Mouse (Mus musculus): ENCODE data around the gene Farsa. TPM values are rescaled to one million over a fixed set of nuclear protein-coding genes. Genes with fewer than 3 reads are reported as not detected.

Farsa gene
- total RNA-seq, 2 experiments from 2014 or later: 29.7 to 31.4 TPM

DNA sequence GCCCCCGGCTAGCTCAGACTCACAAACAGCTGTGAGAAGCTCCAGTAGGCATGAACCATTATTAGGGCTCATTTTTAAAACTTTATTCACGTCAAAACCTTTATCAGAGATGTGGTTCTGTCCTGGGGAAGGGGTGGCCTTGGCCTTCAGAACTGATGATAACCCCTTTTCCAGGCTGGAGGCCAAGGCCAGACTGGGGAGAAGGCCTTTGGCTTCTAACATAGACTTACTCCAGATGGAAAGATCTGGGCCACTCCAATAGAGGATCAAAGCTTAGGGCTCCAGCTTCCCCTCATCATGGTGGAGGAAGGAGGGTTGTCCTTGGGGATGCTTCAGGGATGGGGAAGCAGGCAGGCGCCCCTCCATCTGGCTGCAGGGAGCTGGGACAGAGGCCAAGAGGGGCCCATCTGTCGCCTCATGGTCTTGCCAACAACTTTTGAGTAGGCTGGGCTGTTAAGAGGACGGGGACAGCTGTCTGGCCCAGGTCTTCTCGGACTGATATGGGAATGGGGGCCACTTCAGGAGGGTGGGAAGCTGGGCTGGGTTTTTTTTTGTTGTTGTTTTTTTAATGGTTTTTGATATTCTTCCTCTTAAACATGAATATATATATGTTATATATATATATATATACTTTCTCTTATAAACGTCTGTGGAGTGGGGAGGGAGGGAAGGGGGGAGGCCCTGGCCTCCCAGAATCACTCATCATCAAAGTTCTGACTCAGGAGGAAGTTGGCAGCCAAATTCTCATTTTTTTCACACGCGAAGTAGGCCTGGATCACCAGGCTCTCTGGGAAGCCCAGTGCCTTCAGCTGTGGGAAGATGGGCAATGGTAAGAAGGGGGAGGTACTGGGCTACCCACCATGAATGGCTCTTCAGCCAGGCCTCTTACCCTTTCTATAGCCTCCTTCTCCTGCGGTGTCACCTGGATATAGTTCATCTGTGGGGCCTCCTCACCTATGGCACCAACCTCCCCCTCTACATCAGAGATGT is 21.6 kb upstream of the Farsa start:
- peak; percentile 60 for DNase-seq

DNA sequence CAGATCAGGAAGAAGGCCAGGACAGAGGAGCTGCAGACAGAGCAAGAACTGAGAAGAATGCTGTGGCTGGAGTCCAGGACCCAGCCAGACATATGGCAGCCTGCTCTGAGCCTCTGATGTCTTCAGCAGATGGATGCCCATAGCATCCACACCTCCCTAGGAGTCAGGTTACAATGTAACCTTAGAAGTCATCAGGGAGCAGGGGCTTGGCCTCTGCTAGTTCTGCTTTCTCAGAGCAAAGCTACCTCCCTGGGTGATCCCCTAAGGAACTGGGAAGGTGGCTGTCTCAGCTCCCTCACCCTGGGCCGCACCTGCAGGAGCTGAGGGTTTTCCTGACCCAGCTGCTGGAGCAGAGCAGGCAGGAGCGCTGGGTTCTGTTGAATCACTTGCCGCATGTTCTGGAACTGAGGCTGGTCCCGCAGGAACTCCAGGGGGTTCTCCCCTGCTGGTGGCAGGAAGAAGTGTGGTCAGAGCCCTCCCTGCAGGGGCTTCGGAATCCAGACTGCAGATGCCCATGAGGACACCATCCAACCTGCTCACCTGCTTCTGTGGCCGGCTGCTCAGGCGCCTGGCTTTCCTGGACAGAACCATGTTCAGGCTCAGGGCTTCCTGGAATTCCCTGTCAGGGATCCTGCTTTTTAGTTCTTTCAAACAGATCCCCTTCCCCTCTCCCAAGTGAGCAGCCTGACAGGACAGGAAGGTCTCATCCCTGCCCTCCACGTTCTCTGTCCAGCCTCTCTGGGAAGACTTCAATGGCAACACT is 19.5 kb upstream of the Farsa start:
- no peak for DNase-seq

- no peak for DNase-seq
Observed at GRCm38 (mm10) chr8:84837912-84838470, 18.8 kb upstream of the Farsa start.

- no peak for DNase-seq
Observed at GRCm38 (mm10) chr8:84838513-84838912, 18.3 kb upstream of the Farsa start.

- no peak for DNase-seq
Observed at GRCm38 (mm10) chr8:84839411-84839810, 17.4 kb upstream of the Farsa start.

GRCm38 (mm10) chr8:84839875-84840247 is 16.9 kb upstream of the Farsa start:
- no peak for DNase-seq

- DNase-seq: peak; percentile 86
Observed at GRCm38 (mm10) chr8:84840248-84840999, 16.4 kb upstream of the Farsa start, which contains the start of gene Rad23a. Gene Rad23a (minus strand): TSS chr8:84840665.

GRCm38 (mm10) chr8:84841514-84841913 is 15.3 kb upstream of the Farsa start:
- DNase-seq: no peak

DNA sequence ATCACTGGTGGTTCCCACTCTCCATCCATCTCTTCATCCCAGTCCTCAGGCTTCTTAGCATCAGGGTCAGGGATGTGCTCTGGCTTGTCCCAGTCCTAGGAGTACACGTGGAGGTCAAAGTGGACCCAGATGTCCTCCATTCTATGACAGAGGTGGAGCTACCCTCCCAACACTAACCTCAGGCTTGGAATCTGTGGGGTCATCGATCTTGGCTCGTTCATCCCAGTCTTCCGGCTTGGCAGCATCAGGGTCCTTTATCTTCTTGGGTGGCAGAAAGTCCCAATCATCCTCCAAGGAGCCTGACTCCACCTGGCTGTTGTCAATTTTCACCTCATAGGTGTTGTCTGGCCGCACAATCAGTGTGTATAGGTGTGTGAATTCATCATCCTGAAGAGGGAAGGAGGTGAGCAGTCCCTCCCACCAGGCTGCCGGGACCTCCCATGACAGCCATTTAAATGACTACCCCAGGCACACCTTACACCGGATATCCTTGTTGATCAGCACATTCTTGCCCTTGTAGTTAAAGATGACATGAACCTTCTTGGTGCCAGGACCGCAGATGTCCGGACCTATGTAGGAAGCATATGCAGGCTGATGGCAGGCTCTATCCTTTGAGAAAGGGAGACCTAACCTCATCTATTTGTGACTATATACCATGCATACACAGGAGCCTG is 12.3 kb upstream of the Farsa start:
- no peak for DNase-seq

- DNase-seq: no peak
Observed at GRCm38 (mm10) chr8:84845355-84846093, 11.3 kb upstream of the Farsa start.

DNA sequence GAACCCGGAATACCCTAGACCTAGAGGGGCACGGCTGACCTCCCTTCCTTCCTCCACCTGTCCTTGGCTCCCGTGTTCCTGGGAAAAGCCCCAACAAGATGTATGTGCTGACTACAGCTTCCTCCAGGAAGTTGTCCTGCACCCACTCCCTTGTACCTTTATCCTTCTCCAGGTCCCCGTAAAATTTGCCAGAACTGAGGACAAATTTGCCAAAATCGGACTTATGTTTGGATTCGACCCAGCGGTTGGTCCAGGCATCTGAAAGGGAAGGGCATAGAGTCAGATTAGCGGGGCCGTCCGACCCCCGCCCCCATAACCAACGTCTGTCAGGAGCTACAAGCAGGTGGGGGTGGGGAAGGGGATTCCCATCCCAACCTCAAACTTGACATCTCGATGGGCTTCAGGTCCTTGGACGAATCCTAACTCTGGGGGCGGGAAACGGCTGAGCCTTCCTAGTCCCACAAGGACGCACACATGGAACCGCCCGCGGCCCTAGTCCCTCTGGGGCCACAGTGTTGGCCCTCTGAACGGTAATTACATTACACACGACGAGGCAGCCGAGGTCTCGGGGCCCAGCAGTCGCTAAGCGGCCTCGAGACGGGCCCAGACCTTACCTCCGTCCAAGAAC is 10.6 kb upstream of the Farsa start:
- DNase-seq: no peak

DNA sequence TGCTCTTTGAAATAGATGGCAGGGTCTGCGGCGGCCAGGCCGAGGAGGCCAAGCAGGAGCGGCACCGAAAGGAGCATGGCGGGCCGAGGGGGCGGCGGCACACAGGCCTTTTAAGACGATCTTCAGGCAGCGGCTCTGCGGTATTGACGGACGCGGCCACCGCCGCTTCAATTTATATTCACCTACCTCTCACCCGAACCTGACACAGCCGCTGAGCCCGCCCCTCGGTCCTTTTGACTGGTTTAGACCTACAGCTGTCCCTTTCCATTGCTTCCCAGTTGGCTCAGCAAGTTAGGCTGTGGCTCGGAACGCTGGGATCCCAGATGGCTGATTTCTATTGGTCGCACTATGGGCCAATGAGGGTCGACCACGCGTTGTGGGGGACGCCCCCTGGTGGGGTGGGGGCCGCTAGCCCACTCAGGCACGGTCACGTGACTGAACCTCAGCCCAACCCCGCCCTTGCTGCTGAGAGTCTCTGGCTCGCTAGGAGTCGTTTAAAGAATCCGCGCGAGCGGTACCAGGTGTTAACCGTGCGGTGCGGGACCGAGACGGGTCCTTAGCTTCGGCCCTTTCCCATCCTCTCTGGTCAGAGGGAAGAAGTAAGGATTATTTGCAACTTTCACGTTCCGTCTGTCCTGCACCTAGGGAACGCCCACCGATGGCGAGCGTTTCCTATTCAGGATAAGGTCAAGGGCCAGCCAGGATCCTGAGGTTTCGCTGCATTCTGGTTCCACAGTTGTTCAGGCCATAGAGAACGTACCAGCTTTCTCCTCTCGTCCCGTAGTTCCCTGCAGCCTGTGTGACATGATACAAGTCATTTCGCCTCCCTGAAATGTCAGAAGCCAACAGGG is 9.8 kb upstream of the Farsa start, which contains the start of gene Calr:
Calr (minus strand) TSS at position 213 of the 851 bp plus-strand sequence.
- DNase-seq: peak; percentile 97

- no peak for DNase-seq
Observed at GRCm38 (mm10) chr8:84847684-84848435, 8.9 kb upstream of the Farsa start.

GRCm38 (mm10) chr8:84856434-84856833 is 355 bp upstream of the Farsa start:
- DNase-seq: no peak

DNA sequence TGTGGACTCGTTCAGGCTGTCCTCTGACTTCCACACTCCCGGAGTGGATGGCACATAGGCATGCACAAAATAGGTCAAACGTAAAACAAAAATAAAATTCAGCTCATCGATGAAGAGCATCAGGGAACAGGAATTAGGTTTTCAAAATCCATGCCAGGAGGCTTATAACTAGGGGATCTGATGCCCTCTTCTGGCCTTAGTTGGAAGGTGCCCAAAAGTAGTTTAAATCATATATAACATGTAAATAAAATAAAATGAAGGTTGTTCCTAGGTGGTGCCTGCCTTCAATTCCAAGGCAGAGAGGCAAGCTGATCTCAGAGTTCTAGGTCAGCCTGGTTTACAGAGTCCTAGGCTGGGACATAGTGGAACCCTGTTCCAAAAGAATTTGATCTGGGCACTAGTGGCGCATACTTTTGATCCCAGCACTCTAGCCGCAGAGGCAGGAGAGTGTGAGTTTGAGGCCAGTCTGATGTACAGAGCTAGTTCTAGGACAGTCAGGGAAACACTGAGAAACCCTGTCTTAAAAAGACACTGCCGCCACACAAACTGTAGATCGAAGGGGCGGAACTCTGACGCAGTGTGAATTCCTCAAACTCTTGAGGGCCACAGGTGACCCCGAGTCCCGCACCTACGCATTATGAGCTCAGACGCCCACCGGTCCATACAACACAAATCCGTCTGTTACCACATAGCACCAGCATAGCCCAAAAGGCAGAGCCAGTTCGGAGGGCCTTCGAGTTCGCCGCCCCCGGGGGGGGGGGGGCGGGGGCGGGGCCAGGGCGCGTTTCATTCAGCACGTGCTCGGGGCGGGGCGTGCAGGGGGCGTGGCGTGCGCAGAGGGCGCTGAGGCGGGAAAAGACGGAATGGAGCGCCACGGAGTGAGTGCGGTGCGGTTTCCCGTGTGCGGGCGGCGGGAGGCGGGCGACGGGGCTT is 14.9 kb downstream of the Farsa start, which contains the start of gene Syce2:
Syce2 (plus strand) TSS at position 736 of the 933 bp plus-strand sequence.
- DNase-seq: peak; percentile 81

DNA sequence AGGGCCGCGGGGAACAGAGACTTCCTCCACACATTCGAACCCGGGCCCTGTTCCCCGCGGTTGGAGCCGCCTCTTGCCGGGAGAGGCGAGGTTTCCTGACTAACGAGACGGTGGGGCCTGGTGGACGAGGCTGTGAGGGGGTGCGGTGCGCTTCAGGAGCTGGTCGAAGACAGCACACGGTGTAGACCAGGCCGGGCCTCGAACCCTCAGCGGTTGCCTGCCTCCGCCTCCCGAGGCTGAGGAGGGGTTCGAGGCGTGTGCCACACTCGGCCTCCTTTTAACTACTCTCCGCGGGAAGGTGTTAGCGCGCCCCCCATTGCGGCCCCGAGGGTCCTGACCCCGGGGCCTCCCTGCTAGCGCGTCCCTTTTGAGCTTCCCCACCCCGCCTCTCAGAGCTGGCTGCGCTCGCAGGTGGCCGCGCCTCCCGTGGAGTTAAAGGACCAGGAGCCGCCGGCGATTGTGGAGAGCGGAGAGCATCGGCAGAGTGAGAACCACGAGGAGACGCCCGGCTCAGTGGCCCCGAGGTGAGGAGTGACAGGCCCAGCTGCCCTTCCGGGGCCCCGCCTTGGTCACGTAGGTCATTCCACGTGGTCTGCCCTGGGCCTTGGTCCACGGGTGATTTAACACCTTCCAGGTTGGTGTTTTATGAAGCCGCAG is 15.6 kb downstream of the Farsa start:
- DNase-seq: peak; percentile 40
